Mouse (Mus musculus) hindbrain, embryonic 15.5 days (tissue): Measurements from ENCODE around the gene Glis3. TPM values are rescaled to one million over a fixed set of nuclear protein-coding genes. Genes with fewer than 3 reads are reported as not detected.
A peak's percentile ranks its signal among the peaks of the same experiment; 100 is the strongest.

Experiments
- ATAC-seq: fragments of 200-750 bp; cut with Nextera tagmentation; 2 replicates; pipeline ENCODE4 v1.8.0; 2017; ENCODE audit warnings: low read depth, moderate number of reproducible peaks, moderate TSS enrichment; ENCODE audit not compliant: low FRiP score
- H3K27ac ChIP-seq: fragments of 300-500 bp; sonication (generic); replicated peaks from 2 replicates; pipeline ENCODE4 v1.5.1; 2015; ENCODE audit warnings: mild to moderate bottlenecking, inconsistent platforms
- H3K27me3 ChIP-seq: fragments of 300-500 bp; sonication (generic); 2 replicates; pipeline ENCODE4 v1.6.1; 2015; ENCODE audit warnings: control low read depth, inconsistent platforms
- H3K36me3 ChIP-seq: fragments of 300-500 bp; sonication (generic); 2 replicates; pipeline ENCODE4 v1.6.1; 2015; ENCODE audit warnings: control low read depth, inconsistent platforms
- H3K4me1 ChIP-seq: fragments of 300-500 bp; sonication (generic); replicated peaks from 2 replicates; pipeline ENCODE4 v1.6.1; 2015; ENCODE audit warnings: control low read depth, inconsistent platforms
- H3K4me2 ChIP-seq: fragments of 300-500 bp; sonication (generic); 2 replicates; pipeline ENCODE4 v1.6.1; 2015; ENCODE audit warnings: moderate library complexity, mild to moderate bottlenecking, inconsistent platforms
- H3K4me3 ChIP-seq: fragments of 300-500 bp; sonication (generic); 2 replicates; pipeline ENCODE4 v1.5.1; 2015; ENCODE audit warnings: mild to moderate bottlenecking, inconsistent platforms
- H3K9ac ChIP-seq: fragments of 300-500 bp; sonication (generic); 2 replicates; pipeline ENCODE4 v1.6.1; 2015; ENCODE audit warnings: inconsistent platforms
- H3K9me3 ChIP-seq: fragments of 300-500 bp; sonication (generic); 2 replicates; pipeline ENCODE4 v1.6.1; 2016; ENCODE audit warnings: control low read depth, inconsistent platforms
- WGBS: fragments of 180-500 bp; shearing (Covaris S2); methylation state at CpG from one replicate; pipeline ENCODE4 v1.1.7; 2015; 5-methylcytosine and 5-hydroxymethylcytosine counted together
- polyA plus RNA-seq: library from polyadenylated mRNA; unstranded; fragments of >200 nt; fragmentation: Nextera tagmentation; extraction: Ambion mirVana; gene quantifications from 2 replicates; pipeline ENCODE4 v1.2.1, GENCODE M21; 2015

The Glis3 gene
- polyA plus RNA-seq, 1 experiment from 2014 or later = 3.6 TPM

DNA sequence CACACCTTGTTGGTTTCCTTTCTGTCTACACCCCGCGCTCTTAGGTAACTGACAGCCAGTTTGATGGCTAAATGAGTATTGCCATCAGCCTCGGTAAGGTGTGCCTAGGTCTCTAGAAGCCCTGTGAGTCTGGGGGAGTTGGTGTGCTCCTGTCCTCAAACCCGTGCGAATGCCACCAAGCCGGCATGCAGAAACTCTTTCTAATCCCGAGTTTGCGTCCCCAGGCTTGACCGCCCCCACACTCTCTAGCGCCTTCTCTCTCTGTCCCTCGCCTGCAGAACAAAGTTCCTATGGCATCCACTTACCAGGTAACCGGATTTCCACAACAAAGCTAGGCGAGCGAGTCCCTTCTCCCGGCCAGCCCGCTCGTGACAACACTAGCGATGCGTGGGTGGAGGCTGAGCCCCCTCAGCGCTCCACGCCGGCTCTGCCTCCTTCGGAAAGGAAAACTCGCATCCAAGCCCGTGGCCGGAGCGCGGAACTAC lies 544 bp downstream of the Glis3 start:
- 0 out of 2 replicates have a peak, but pooled peaks have one; percentile 2 for ATAC-seq
- H3K27ac ChIP-seq = peak overlapping the region; percentile 23
- WGBS = under 1% methylated on average over 28 of the region's 28 CpGs

DNA sequence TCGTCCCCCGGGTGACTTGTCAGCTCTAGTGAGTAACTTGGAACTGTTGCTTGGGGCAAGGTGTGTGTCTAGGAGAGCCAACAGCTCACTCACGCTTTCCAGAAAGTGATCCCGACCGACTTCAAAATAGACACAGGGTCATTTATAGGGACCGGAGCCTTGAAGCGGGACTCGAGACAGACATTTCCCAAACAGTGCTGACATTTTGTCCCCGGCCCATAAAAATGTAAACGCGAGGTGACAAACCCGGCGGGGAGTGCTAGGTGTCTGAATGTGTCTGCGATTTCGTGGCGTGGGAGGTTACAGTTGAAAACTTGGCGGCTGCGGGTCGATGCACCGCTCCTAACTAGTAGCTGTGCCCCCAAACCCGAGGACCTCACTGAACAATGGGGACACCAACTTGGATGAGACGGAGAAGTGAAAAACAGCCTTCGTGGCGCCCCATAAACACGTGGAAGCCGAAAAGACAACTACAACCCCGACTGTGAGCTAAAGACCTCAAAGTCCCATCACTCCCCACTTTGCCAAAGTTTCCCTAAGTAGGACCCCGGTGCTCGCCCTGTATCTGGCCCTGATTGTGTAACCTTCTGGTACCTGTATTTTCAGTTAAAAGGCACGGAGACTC lies 1.1 kb downstream of the Glis3 start:
- WGBS = under 1% methylated on average over 30 of the region's 30 CpGs
- H3K4me1 ChIP-seq = peaks cover 33% of the 10 kb centered on the region
- no peak for ATAC-seq
- H3K27me3 ChIP-seq = peaks cover 30% of the 10 kb centered on the region
- no peaks in the 10 kb centered on the region for H3K36me3 ChIP-seq
- H3K4me3 ChIP-seq = peak overlapping the region; percentile 51
- no peak overlapping the region for H3K27ac ChIP-seq
- peak overlapping the region; percentile 39; the same call in 1 of the 2 replicates for H3K9ac ChIP-seq
- H3K9me3 ChIP-seq = no peaks in the 10 kb centered on the region
- H3K4me2 ChIP-seq = peak overlapping the region; percentile 88

More for the DNA sequence above, 544 bp downstream of the Glis3 start:
- Histone ChIP-seq H3K27me3 (peaks cover 36% of the 10 kb centered on the region), H3K36me3 (no peaks in the 10 kb centered on the region), H3K4me3 (peak overlapping the region; percentile 51), H3K4me2 (peak overlapping the region; percentile 88), H3K9me3 (no peaks in the 10 kb centered on the region), H3K4me1 (peaks cover 33% of the 10 kb centered on the region), H3K9ac (peak overlapping the region; percentile 39)

DNA sequence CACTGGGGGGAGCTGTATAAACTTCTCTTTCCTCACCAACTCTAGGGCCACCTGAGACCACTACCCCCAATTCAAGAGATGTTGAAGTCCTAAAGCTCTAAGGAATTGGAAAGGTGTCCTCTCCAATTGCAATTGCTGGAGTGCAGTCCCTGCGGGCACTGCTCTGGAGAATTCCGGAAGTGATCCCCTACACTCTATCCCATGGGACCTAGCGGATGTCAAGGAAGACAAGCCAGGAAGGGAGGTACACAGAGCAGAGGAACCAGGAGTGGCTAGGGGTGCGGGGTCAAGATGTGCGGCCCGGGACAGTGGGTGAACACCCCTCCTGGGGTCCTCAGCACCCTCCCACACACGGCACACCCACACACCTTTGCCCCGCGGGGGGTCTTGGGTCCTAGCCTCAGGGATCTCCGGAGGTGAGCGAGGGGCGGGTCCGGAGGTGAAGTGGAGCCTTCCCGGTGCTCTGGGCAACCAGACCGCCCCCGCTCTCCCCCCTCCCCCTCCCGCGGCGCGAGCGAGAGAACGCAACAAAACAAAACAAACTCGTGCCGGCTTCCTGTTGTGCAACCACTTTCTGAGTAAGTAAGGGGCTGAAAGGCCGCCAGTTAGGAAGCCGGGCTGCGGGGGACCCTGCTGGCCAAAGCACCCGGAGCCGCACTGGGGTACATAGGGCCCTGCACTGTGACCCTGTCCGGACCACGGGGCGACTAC lies 2.0 kb downstream of the Glis3 start:
- H3K9ac ChIP-seq = 0 out of 2 replicates have a peak overlapping the region, but pooled peaks have one; percentile 19
- H3K27ac ChIP-seq = no peak overlapping the region
- peak overlapping the region; percentile 51 for H3K4me3 ChIP-seq
- H3K4me1 ChIP-seq = peaks cover 33% of the 10 kb centered on the region
- peak overlapping the region; percentile 88 for H3K4me2 ChIP-seq
- no peak for ATAC-seq
- peaks cover 28% of the 10 kb centered on the region for H3K27me3 ChIP-seq
- H3K9me3 ChIP-seq = no peaks in the 10 kb centered on the region
- under 1% methylated on average over 31 of the region's 32 CpGs for WGBS
- no peaks in the 10 kb centered on the region for H3K36me3 ChIP-seq

DNA sequence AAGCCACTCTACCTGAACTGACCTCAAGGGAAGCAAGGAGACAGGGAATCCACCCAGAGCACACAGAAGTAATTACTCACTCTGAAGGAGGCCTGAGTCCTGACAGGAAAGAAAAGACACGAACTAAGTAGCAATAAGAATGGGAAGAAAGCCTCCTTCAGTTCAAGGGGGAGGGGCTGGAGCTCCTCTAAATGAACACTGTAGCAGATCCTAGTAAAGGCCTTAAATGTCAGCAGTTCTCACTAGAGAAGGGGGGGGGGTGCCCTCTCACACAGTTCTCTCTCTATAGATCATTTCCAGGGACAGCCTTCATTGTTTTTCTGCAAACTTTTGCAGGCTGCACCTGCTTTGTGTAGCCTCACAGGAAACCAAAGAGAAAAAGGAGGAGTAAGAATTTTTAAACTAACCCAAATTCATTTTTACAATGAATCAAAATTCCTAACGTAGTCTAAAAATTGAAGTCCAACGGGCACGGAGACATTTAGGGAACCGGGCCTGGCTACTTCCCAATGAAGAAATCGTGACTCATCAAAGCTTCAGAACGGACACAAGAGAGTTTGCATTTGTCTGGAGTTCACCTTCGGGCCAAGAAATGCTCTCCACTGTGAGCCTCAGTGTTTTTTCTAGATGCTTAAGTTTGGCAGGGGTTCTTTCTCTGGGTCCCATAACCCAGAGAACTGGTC lies 2.7 kb downstream of the Glis3 start:
- H3K27ac ChIP-seq = no peak overlapping the region
- peaks cover 28% of the 10 kb centered on the region for H3K27me3 ChIP-seq
- H3K9me3 ChIP-seq = no peaks in the 10 kb centered on the region
- no peaks in the 10 kb centered on the region for H3K36me3 ChIP-seq
- H3K4me2 ChIP-seq = peak overlapping the region; percentile 88
- no peak for ATAC-seq
- peak overlapping the region; percentile 51 for H3K4me3 ChIP-seq
- WGBS = 14% methylated on average over 8 of the region's 8 CpGs
- no peak overlapping the region for H3K9ac ChIP-seq
- peaks cover 33% of the 10 kb centered on the region for H3K4me1 ChIP-seq

DNA sequence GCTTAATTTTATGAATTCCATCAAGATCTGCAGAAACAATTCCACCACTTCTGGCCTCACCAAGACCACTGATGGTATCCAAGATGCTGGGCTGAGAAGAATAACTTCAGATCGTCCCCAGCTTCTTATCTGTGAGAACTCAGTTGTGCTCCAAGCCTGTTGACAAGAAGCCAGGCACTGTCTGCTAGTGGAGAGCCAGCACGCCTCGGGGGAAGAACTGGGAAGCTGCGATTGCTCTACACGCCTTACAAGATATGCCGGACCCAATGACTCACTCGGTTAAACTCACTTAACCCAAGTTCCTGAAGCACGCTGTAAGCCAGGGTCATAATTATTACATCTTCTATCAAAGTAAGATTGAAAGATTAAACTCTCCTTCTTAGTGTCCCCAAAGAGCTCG lies 16.1 kb downstream of the Glis3 start:
- Histone ChIP-seq H3K27ac (no peak overlapping the region), H3K4me2 (no peak overlapping the region), H3K9ac (no peak overlapping the region), H3K36me3 (no peaks in the 10 kb centered on the region), H3K4me3 (no peak overlapping the region), H3K27me3 (0 out of 2 replicates have a peak, but pooled peaks cover under 1% of the 10 kb centered on the region), H3K9me3 (no peaks in the 10 kb centered on the region), H3K4me1 (no peaks in the 10 kb centered on the region)
- whole genome bisulfite sequencing = 90% methylated on average over 9 of the region's 9 CpGs
- ATAC-seq = no peak

DNA sequence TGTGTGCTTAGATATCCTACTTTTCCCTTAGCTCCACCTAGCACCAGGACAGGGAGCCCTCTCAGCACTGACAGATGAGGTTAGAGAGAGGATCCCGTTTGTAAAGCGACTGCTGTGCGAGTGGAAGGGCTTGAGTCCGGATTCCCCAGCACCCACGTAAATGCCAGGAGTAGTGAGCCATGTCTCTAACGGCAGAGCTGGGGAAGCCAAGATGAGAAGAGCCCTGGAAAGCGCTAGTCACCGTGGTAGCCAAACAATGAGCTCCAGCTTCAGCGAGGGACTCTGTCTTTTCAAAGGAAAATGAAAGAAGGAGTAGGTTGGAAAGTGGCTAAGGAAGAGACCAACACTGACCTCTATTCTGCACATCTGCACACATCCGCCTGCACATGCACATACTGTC lies 16.7 kb downstream of the Glis3 start:
- H3K4me3 ChIP-seq = no peak overlapping the region
- 0 out of 2 replicates have a peak, but pooled peaks cover 6% of the 10 kb centered on the region for H3K27me3 ChIP-seq
- no peak overlapping the region for H3K27ac ChIP-seq
- no peaks in the 10 kb centered on the region for H3K36me3 ChIP-seq
- H3K4me1 ChIP-seq = no peaks in the 10 kb centered on the region
- no peak for ATAC-seq
- H3K9ac ChIP-seq = no peak overlapping the region
- no peaks in the 10 kb centered on the region for H3K9me3 ChIP-seq
- WGBS = 45% methylated on average over 10 of the region's 10 CpGs
- no peak overlapping the region for H3K4me2 ChIP-seq

DNA sequence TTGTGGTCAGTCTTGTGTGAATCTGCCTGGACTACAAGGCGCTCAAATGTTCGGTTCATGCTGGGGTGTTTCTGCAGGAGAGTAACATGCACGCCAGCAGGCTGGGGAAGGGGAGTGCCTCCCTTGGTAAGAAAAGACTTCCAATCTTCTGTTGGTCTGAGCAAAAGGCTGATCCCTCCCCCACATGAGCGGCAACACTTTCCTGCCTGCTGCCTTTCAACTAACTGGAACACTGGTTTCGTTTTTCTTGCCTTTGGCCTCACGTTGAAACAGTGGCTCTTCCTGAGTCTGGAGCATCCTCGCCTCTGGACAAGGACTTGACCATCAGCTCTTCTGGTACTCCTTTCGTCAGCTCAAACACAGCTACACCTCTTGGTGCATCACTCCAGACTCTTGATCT lies 17.4 kb downstream of the Glis3 start:
- Histone ChIP-seq H3K27ac (no peak overlapping the region), H3K4me2 (no peak overlapping the region), H3K27me3 (0 out of 2 replicates have a peak, but pooled peaks cover 6% of the 10 kb centered on the region), H3K36me3 (no peaks in the 10 kb centered on the region), H3K4me3 (no peak overlapping the region), H3K9me3 (no peaks in the 10 kb centered on the region), H3K9ac (no peak overlapping the region), H3K4me1 (no peaks in the 10 kb centered on the region)
- ATAC-seq = no peak
- 76% methylated on average over 8 of the region's 8 CpGs for WGBS

DNA sequence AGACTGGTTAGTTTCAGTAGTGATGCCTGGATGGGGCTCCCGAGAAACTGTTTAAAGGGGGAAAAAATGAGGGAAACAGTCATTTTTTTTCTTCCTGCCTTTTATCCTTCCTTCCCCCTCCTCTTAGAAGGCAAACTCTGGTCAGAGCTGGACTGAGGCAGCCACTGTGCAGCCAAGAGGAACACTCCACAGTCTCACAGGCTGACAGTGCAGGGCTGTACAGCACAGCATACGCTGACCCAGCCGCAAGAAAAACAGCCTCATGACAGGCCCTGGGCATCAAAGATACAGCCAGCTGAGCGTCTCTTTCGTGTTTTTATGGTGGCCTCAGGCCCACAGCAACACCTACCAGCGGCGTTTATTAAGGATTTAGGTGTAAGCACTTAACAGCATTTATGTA lies 19.0 kb downstream of the Glis3 start:
- ATAC-seq = no peak
- Histone ChIP-seq H3K4me2 (no peak overlapping the region), H3K9me3 (no peaks in the 10 kb centered on the region), H3K9ac (no peak overlapping the region), H3K27ac (no peak overlapping the region), H3K36me3 (no peaks in the 10 kb centered on the region), H3K4me1 (no peaks in the 10 kb centered on the region), H3K27me3 (0 out of 2 replicates have a peak, but pooled peaks cover 6% of the 10 kb centered on the region), H3K4me3 (no peak overlapping the region)
- 80% methylated on average over 7 of the region's 7 CpGs for WGBS

DNA sequence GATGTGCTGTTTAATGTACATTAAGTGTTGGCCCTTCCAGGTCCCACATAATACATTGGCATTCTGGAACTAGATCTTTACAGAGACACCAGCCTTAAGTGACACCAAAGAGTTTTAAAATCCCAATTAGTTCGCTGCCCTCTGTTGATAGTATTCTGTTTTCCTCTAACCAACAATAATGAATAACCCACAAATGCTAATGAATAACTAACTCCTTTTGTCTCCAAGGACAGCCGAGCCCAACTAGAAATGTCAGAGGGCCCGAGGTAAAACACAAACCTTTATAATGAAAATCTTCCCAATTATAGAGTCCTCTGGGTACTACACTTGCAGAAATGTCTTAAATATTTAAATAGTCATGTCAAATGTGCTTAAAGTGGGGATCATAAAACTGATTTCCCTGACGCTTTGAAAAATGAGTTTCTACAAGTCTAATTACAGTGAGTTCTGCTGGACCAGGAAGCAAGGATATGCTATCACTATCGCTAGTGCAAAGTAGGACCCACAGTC lies 22.1 kb downstream of the Glis3 start:
- Histone ChIP-seq H3K4me3 (no peak overlapping the region), H3K36me3 (no peaks in the 10 kb centered on the region), H3K4me1 (no peaks in the 10 kb centered on the region), H3K9ac (no peak overlapping the region), H3K9me3 (no peaks in the 10 kb centered on the region), H3K27me3 (0 out of 2 replicates have a peak, but pooled peaks cover 6% of the 10 kb centered on the region), H3K4me2 (no peak overlapping the region), H3K27ac (no peak overlapping the region)
- no peak for ATAC-seq
- WGBS = 33% methylated on average over 5 of the region's 5 CpGs

DNA sequence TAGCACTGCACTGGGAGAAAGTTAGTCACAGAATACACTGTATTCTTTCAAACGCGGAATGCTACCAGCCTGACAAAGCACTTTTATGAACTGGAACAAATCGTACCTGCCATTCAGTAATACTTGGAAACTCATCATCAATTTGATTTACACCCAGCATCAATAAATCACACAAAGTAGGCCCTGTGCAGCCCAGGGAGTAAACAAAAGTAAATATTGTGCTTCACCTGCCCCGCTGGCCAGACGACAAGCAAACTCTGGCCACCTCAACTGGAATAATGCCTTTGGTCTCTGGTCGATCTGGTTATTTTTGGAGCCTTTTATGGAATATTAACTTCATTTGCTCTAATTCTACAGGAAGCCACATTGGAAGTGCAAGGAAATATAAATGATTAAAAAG lies 23.0 kb downstream of the Glis3 start:
- H3K4me1 ChIP-seq = no peaks in the 10 kb centered on the region
- H3K9me3 ChIP-seq = no peaks in the 10 kb centered on the region
- H3K27ac ChIP-seq = no peak overlapping the region
- whole genome bisulfite sequencing = 51% methylated on average over 6 of the region's 6 CpGs
- H3K9ac ChIP-seq = no peak overlapping the region
- 0 out of 2 replicates have a peak, but pooled peaks cover 6% of the 10 kb centered on the region for H3K27me3 ChIP-seq
- no peak overlapping the region for H3K4me3 ChIP-seq
- no peaks in the 10 kb centered on the region for H3K36me3 ChIP-seq
- ATAC-seq = no peak
- no peak overlapping the region for H3K4me2 ChIP-seq

DNA sequence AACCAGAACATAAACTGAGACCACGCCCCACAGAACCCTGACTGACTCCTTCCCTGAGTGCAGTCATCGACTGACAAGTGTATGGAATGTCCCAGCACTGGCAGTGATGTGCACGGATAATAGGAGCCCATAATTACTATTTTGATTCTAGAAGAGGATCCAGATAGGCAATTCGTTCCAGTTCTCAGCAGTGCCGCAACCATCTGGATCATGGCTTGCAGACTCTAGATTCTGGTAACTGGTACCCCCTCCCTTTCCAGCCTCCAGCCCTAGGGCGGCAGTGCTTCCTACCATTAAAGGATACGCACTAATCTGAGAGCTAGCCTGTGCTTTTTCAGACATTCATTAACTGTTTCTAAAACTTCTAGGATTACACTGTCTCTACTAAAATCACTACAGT lies 24.7 kb downstream of the Glis3 start:
- no peak overlapping the region for H3K4me3 ChIP-seq
- H3K4me2 ChIP-seq = no peak overlapping the region
- H3K9ac ChIP-seq = no peak overlapping the region
- no peak overlapping the region for H3K27ac ChIP-seq
- H3K36me3 ChIP-seq = no peaks in the 10 kb centered on the region
- no peak for ATAC-seq
- H3K9me3 ChIP-seq = no peaks in the 10 kb centered on the region
- no peaks in the 10 kb centered on the region for H3K4me1 ChIP-seq
- H3K27me3 ChIP-seq = 0 out of 2 replicates have a peak, but pooled peaks cover 6% of the 10 kb centered on the region
- WGBS = 72% methylated on average over 7 of the region's 7 CpGs

DNA sequence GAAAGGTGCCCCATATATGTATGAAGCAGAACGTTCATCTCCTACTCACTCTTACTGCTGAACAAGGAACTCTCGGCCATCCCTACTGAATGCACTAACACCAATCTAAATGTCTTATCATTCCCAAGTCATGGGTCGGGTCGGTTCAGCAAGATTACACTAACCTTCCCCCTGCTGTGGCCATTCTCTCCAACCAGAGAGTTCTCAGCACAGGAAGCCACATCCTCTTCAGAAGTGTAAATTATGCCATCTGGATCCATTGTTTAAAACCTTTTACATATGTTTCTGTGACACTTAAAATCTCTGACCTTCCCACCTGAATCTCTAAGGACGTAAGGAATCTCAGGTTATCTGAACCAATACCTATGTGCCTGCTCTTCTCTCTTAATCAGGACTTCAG lies 29.0 kb downstream of the Glis3 start:
- no peaks in the 10 kb centered on the region for H3K27me3 ChIP-seq
- H3K4me3 ChIP-seq = no peak overlapping the region
- H3K27ac ChIP-seq = no peak overlapping the region
- no peak overlapping the region for H3K9ac ChIP-seq
- 87% methylated on average over 5 of the region's 5 CpGs for WGBS
- no peaks in the 10 kb centered on the region for H3K9me3 ChIP-seq
- no peaks in the 10 kb centered on the region for H3K36me3 ChIP-seq
- no peak overlapping the region for H3K4me2 ChIP-seq
- no peak for ATAC-seq
- no peaks in the 10 kb centered on the region for H3K4me1 ChIP-seq
